Mouse (Mus musculus) forebrain, embryonic 16.5 days (tissue): ENCODE data around the gene Fastkd2. TPM values are rescaled to one million over a fixed set of nuclear protein-coding genes. Genes with fewer than 3 reads are reported as not detected.

Source experiments
- ATAC-seq: fragments of 200-750 bp; cut with Nextera tagmentation; 2 replicates; pipeline ENCODE4 v1.8.0; 2017; ENCODE audit warnings: mild to moderate bottlenecking, moderate library complexity
- H3K27ac ChIP-seq: fragments of 300-500 bp; sonication (generic); 2 replicates; pipeline ENCODE4 v1.5.1; 2014; ENCODE audit warnings: low read length, control low read depth
- H3K27me3 ChIP-seq: fragments of 300-500 bp; sonication (generic); replicated peaks from 2 replicates; pipeline ENCODE4 v1.6.1; 2014; ENCODE audit warnings: low read length; ENCODE audit not compliant: control insufficient read depth, insufficient read depth
- H3K36me3 ChIP-seq: fragments of 300-500 bp; sonication (generic); 2 replicates; pipeline ENCODE4 v1.6.1; 2014; ENCODE audit not compliant: control insufficient read depth, insufficient read depth
- H3K4me1 ChIP-seq: fragments of 300-500 bp; sonication (generic); replicated peaks from 2 replicates; pipeline ENCODE4 v1.6.1; 2014; ENCODE audit warnings: low read length; ENCODE audit not compliant: control insufficient read depth, insufficient read depth
- H3K4me2 ChIP-seq: fragments of 300-500 bp; sonication (generic); 2 replicates; pipeline ENCODE4 v1.6.1; 2014; ENCODE audit warnings: mild to moderate bottlenecking, low read length, control low read depth
- H3K4me3 ChIP-seq: fragments of 300-500 bp; sonication (generic); replicated peaks from 2 replicates; pipeline ENCODE4 v1.5.1; 2014; ENCODE audit warnings: mild to moderate bottlenecking, low read length, control low read depth
- H3K9ac ChIP-seq: fragments of 300-500 bp; sonication (generic); replicated peaks from 2 replicates; pipeline ENCODE4 v1.6.1; 2014; ENCODE audit warnings: low read depth, low read length, control low read depth
- H3K9me3 ChIP-seq: fragments of 300-500 bp; sonication (generic); 2 replicates; pipeline ENCODE4 v1.6.1; 2016; ENCODE audit warnings: low read length; ENCODE audit not compliant: control insufficient read depth
- WGBS: fragments of 180-500 bp; shearing (Covaris S2); extraction: QIAGEN DNeasy Blood & Tissue Kit; methylation state at CpG from one replicate; pipeline ENCODE4 v1.1.7; 2014; 5-methylcytosine and 5-hydroxymethylcytosine counted together
- polyA plus RNA-seq: library from polyadenylated mRNA; unstranded; fragments of >200 nt; fragmentation: Nextera tagmentation; extraction: Ambion mirVana; gene quantifications from 2 replicates; pipeline ENCODE4 v1.2.1, GENCODE M21; 2015

Fastkd2 gene
- polyA plus RNA-seq, 1 experiment from 2014 or later: 43.8 TPM

DNA sequence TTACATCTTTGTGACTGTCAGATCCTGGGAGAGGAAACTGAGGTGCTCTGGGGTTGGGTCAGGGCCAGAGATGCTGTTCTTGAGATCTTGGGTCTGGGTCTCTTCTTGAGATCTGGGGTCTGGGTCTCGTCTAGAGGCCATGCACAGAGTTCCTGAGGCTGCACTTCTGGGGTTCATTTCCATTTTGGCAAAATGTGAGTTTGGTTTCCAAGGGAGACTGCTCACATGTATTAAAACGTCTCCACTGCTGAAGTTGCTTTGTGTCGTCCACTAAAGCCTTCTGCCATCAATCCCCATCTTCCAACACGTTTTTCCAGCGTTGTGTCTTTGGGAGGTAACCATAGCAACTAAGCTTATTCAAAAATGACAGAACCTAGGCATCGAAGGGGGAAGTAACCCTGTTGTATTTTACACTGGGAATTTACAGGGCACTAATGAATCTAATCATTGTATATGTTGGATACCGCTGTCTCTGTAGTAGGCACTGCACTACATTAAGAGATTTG is 33.5 kb downstream of the Fastkd2 start:
- Histone ChIP-seq H3K4me2 (peak overlapping the region; percentile 35), H3K9me3 (no peaks in the 10 kb centered on the region), H3K27me3 (no peaks in the 10 kb centered on the region), H3K36me3 (no peaks in the 10 kb centered on the region), H3K4me3 (no peak overlapping the region), H3K4me1 (peaks cover 23% of the 10 kb centered on the region), H3K27ac (peak overlapping the region; percentile 73), H3K9ac (peak overlapping the region; percentile 32)
- ATAC-seq: peak; percentile 71
- WGBS: 6% methylated on average over 7 of the region's 7 CpGs

- Histone ChIP-seq H3K9ac (peak overlapping the region; percentile 32), H3K36me3 (no peaks in the 10 kb centered on the region), H3K4me1 (peaks cover 23% of the 10 kb centered on the region), H3K4me2 (peak overlapping the region; percentile 35), H3K9me3 (no peaks in the 10 kb centered on the region), H3K27me3 (no peaks in the 10 kb centered on the region), H3K4me3 (no peak overlapping the region), H3K27ac (peak overlapping the region; percentile 73)
- ATAC-seq: peak; percentile 13; the same call in 1 of the 2 replicates
- 29% methylated on average over 7 of the region's 7 CpGs for WGBS
Observed at GRCm38 (mm10) chr1:63764395-63764794, 34.0 kb downstream of the Fastkd2 start.

- Histone ChIP-seq H3K27ac (no peak overlapping the region), H3K4me2 (no peak overlapping the region), H3K4me3 (no peak overlapping the region), H3K9me3 (no peaks in the 10 kb centered on the region), H3K27me3 (no peaks in the 10 kb centered on the region), H3K36me3 (no peaks in the 10 kb centered on the region), H3K4me1 (peaks cover 37% of the 10 kb centered on the region), H3K9ac (no peak overlapping the region)
- WGBS: 67% methylated on average over 8 of the region's 8 CpGs
- no peak for ATAC-seq
Observed at GRCm38 (mm10) chr1:63768112-63768511, 37.7 kb downstream of the Fastkd2 start.

DNA sequence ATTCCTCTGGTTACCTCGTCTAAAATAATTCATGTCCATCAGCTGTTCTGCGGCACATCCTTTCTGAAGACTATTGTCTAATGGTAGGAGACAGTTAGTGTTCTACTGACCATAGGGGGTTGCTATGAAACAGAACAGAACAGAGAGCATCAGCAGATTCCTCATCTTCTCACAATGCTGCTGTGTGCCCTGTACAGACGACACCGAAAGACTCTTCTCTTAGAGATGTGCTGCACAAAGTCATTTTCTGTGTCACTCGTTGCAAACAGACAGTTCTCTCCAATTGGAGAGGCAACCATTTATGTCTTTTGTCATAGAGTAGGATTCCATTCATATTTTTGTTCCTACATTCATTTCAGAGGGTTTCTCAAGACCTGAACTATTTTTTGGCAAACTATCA is 38.8 kb downstream of the Fastkd2 start, which contains the start of gene 4933402D24Rik:
Gene 4933402D24Rik (minus strand): TSS at position 101 of the 400 bp plus-strand sequence.
- 71% methylated on average over 5 of the region's 5 CpGs for WGBS
- H3K4me2 ChIP-seq: 0 out of 2 replicates have a peak within 1 kb of the TSS, but pooled peaks have one; percentile 13
- no peak within 1 kb of the TSS for H3K9ac ChIP-seq
- ATAC-seq: no peak
- no peaks in the 10 kb centered on the region for H3K36me3 ChIP-seq
- peak within 1 kb of the TSS; percentile 80 for H3K27ac ChIP-seq
- no peak within 1 kb of the TSS for H3K4me3 ChIP-seq
- no peaks in the 10 kb centered on the region for H3K9me3 ChIP-seq
- peaks cover 27% of the 10 kb centered on the region for H3K4me1 ChIP-seq
- H3K27me3 ChIP-seq: no peaks in the 10 kb centered on the region

DNA sequence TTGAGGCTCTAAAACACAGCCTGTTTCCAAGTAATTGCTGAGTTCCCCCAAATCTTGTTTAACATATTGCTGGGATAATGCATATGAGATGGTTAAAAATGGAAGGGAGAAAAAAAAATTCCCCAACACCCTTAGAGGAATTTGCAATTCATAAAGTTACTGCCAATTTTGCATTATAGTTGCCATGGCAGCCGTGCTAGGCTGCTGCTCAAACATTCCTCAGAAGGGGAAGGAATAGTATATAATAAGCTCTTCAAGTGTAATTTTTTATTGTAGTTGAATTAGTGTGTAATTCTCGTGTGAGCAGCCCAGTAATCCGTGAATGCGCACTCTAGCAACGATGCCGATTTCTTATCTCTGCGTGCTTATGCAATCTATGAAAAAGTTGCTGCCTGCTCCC is 39.9 kb downstream of the Fastkd2 start:
- WGBS: 38% methylated on average over 7 of the region's 7 CpGs
- H3K4me2 ChIP-seq: 0 out of 2 replicates have a peak overlapping the region, but pooled peaks have one; percentile 1

DNA sequence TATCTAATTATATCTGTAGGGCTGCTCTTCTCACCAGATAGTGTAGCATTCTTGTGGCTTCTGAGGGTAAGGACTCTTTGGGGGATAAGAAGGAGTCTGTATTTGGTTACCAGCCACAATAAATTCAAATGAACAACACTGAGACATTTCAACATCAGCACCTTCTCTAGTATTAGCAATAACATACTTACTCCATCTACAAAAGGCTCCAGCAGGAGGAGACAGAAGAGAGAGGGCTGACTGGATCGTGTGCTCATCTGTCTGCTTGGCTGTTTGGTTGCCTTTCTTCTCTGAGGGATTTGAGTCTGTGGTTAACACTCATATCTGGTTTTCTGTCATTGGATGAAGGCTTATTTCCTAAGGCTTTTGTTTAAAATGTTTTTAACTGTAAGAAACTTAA is 46.0 kb downstream of the Fastkd2 start:
- Histone ChIP-seq H3K27me3 (no peaks in the 10 kb centered on the region), H3K4me1 (no peaks in the 10 kb centered on the region), H3K4me2 (no peak overlapping the region), H3K27ac (no peak overlapping the region), H3K4me3 (no peak overlapping the region), H3K36me3 (no peaks in the 10 kb centered on the region), H3K9me3 (no peaks in the 10 kb centered on the region), H3K9ac (no peak overlapping the region)
- no peak for ATAC-seq
- 52% methylated on average over 1 of the region's 1 CpGs for WGBS

More for the DNA sequence above, 39.9 kb downstream of the Fastkd2 start:
- H3K27me3 ChIP-seq: no peaks in the 10 kb centered on the region
- no peak overlapping the region for H3K4me3 ChIP-seq
- H3K9me3 ChIP-seq: no peaks in the 10 kb centered on the region
- peak; percentile 94 for ATAC-seq
- peaks cover 20% of the 10 kb centered on the region for H3K4me1 ChIP-seq
- no peaks in the 10 kb centered on the region for H3K36me3 ChIP-seq
- H3K9ac ChIP-seq: no peak overlapping the region
- H3K27ac ChIP-seq: peak overlapping the region; percentile 80

DNA sequence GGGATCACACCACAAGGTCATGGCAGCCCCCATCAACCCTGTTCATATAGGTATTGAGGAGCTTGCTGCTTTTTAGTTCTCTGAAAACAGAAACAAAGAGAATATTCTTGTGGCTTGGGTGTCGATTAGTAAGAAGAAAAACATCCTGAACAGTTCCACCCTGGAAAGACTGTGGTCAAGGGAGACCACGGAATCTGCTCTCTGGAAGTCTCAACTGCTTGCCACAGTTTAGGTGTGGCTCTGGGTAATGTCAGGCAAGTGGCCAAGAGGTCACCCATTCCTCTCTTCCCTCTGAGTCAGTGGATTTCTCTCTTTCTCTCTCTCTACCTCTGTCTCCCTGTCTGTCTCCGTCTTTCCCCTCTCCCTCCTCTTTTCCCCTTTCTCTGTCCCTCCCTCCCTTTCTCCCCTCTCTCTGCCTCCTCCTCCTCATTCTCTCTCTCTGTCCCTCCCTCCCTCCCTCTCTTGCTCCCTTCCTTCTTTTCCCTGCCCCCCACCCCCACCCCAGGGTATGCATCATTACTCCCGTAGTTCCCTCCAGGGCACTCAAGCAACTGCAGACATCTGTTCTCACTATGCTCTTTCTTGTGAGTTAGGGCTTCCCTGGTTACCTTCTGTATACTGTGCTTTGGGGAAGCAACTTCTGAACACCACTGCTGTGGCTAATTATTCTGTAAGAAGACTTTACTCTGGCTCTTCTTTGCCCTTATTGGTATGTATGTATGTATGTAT is 46.7 kb downstream of the Fastkd2 start:
- H3K27me3 ChIP-seq: no peaks in the 10 kb centered on the region
- WGBS: 79% methylated on average over 4 of the region's 4 CpGs
- no peak overlapping the region for H3K27ac ChIP-seq
- no peak overlapping the region for H3K4me2 ChIP-seq
- no peaks in the 10 kb centered on the region for H3K4me1 ChIP-seq
- ATAC-seq: no peak
- H3K36me3 ChIP-seq: no peaks in the 10 kb centered on the region
- H3K4me3 ChIP-seq: no peak overlapping the region
- no peak overlapping the region for H3K9ac ChIP-seq
- no peaks in the 10 kb centered on the region for H3K9me3 ChIP-seq

GRCm38 (mm10) chr1:63794326-63794725 is 63.9 kb downstream of the Fastkd2 start:
- no peak for ATAC-seq
- H3K9ac ChIP-seq: no peak overlapping the region
- no peaks in the 10 kb centered on the region for H3K9me3 ChIP-seq
- H3K4me1 ChIP-seq: no peaks in the 10 kb centered on the region
- H3K36me3 ChIP-seq: no peaks in the 10 kb centered on the region
- H3K27me3 ChIP-seq: no peaks in the 10 kb centered on the region
- no peak overlapping the region for H3K4me2 ChIP-seq
- no peak overlapping the region for H3K4me3 ChIP-seq
- H3K27ac ChIP-seq: no peak overlapping the region
